Mouse (Mus musculus) limb, embryonic 12.5 days (tissue): ENCODE results near the gene Lpin1. TPM values are rescaled to one million over a fixed set of nuclear protein-coding genes. Genes with fewer than 3 reads are reported as not detected.

ENCODE experiments used
- polyA plus RNA-seq: library from polyadenylated mRNA; unstranded; fragments of >200 nt; fragmentation: Nextera tagmentation; extraction: Ambion mirVana; gene quantifications from 2 replicates; pipeline ENCODE4 v1.2.1, GENCODE M21; 2016

Lpin1 gene
- polyA plus RNA-seq, 1 experiment from 2014 or later, result 6.5 TPM

Other genes with a start within 250 kb of the Lpin1 start
- not detected in 2 replicates for gene Ntsr2, start 42.4 kb upstream of the Lpin1 start, polyA plus RNA-seq
- gene Greb1, start 189.9 kb upstream of the Lpin1 start, polyA plus RNA-seq, result 6.4 and 8.1 TPM in 2 replicates
- 75.8 and 76.6 TPM in 2 replicates for gene E2f6, start 200.0 kb upstream of the Lpin1 start, polyA plus RNA-seq